Mouse (Mus musculus) forebrain, embryonic 12.5 days (tissue): ENCODE measurements around the gene Disp2. TPM values are rescaled to one million over a fixed set of nuclear protein-coding genes. Genes with fewer than 3 reads are reported as not detected.

Experiments
- ATAC-seq: fragments of 200-750 bp; cut with Nextera tagmentation; 2 replicates; pipeline ENCODE4 v1.8.0; 2017; ENCODE audit warnings: moderate TSS enrichment; ENCODE audit not compliant: low FRiP score
- H3K27ac ChIP-seq: fragments of 300-500 bp; sonication (generic); 2 replicates; pipeline ENCODE4 v1.5.1; 2016; ENCODE audit warnings: mild to moderate bottlenecking
- H3K27me3 ChIP-seq: fragments of 300-500 bp; sonication (generic); 2 replicates; pipeline ENCODE4 v1.6.1; 2016; ENCODE audit warnings: mild to moderate bottlenecking
- H3K36me3 ChIP-seq: fragments of 300-500 bp; sonication (generic); replicated peaks from 2 replicates; pipeline ENCODE4 v1.6.1; 2016; ENCODE audit warnings: mild to moderate bottlenecking
- H3K4me1 ChIP-seq: fragments of 300-500 bp; sonication (generic); 2 replicates; pipeline ENCODE4 v1.6.1; 2016
- H3K4me2 ChIP-seq: fragments of 300-500 bp; sonication (generic); 2 replicates; pipeline ENCODE4 v1.6.1; 2016; ENCODE audit warnings: mild to moderate bottlenecking, moderate library complexity
- H3K4me3 ChIP-seq: fragments of 300-500 bp; sonication (generic); replicated peaks from 2 replicates; pipeline ENCODE4 v1.5.1; 2016; ENCODE audit warnings: mild to moderate bottlenecking
- H3K9ac ChIP-seq: fragments of 300-500 bp; sonication (generic); 2 replicates; pipeline ENCODE4 v1.6.1; 2016; ENCODE audit warnings: mild to moderate bottlenecking
- H3K9me3 ChIP-seq: fragments of 300-500 bp; sonication (generic); 2 replicates; pipeline ENCODE4 v1.6.1; 2016
- WGBS: fragments of 180-500 bp; shearing (Covaris S2); methylation state at CpG from one replicate; pipeline ENCODE4 v1.1.7; 2016; 5-methylcytosine and 5-hydroxymethylcytosine counted together
- polyA plus RNA-seq: library from polyadenylated mRNA; unstranded; fragments of >200 nt; fragmentation: Nextera tagmentation; extraction: Ambion mirVana; gene quantifications from 2 replicates; pipeline ENCODE4 v1.2.1, GENCODE M21; 2016

The Disp2 gene
- polyA plus RNA-seq, 1 experiment from 2014 or later = 11.5 TPM

- Histone ChIP-seq H3K4me1 (peaks cover 19% of the 10 kb centered on the region), H3K9me3 (no peaks in the 10 kb centered on the region), H3K4me2 (no peak overlapping the region), H3K27ac (peak overlapping the region; percentile 27; the same call in 1 of the 2 replicates), H3K4me3 (no peak overlapping the region), H3K36me3 (no peaks in the 10 kb centered on the region), H3K27me3 (peaks cover 12% of the 10 kb centered on the region; the same call in 1 of the 2 replicates), H3K9ac (no peak overlapping the region)
- 70% methylated on average over 2 of the region's 2 CpGs for WGBS
- no peak for ATAC-seq
Measured at GRCm38 (mm10) chr2:118776295-118776694, 3.2 kb upstream of the Disp2 start.

- H3K36me3 ChIP-seq = no peaks in the 10 kb centered on the region
- WGBS = 79% methylated on average over 4 of the region's 4 CpGs
- no peaks in the 10 kb centered on the region for H3K9me3 ChIP-seq
- H3K27ac ChIP-seq = no peak overlapping the region
- ATAC-seq = no peak
- H3K4me3 ChIP-seq = no peak overlapping the region
- peaks cover 19% of the 10 kb centered on the region for H3K4me1 ChIP-seq
- H3K4me2 ChIP-seq = no peak overlapping the region
- H3K9ac ChIP-seq = no peak overlapping the region
- peaks cover 16% of the 10 kb centered on the region; the same call in 1 of the 2 replicates for H3K27me3 ChIP-seq
Measured at GRCm38 (mm10) chr2:118778418-118778817, 1.1 kb upstream of the Disp2 start.

- peaks cover 19% of the 10 kb centered on the region for H3K4me1 ChIP-seq
- WGBS = 4% methylated on average over 10 of the region's 10 CpGs
- peak overlapping the region; percentile 49; the same call in 1 of the 2 replicates for H3K9ac ChIP-seq
- peak; percentile 51 for ATAC-seq
- peak overlapping the region; percentile 50; the same call in 1 of the 2 replicates for H3K27ac ChIP-seq
- no peaks in the 10 kb centered on the region for H3K36me3 ChIP-seq
- H3K9me3 ChIP-seq = no peaks in the 10 kb centered on the region
- H3K4me2 ChIP-seq = peak overlapping the region; percentile 64
- H3K4me3 ChIP-seq = peak overlapping the region; percentile 42
- peaks cover 16% of the 10 kb centered on the region; the same call in 1 of the 2 replicates for H3K27me3 ChIP-seq
Measured at GRCm38 (mm10) chr2:118779065-118779464, 454 bp upstream of the Disp2 start.

DNA sequence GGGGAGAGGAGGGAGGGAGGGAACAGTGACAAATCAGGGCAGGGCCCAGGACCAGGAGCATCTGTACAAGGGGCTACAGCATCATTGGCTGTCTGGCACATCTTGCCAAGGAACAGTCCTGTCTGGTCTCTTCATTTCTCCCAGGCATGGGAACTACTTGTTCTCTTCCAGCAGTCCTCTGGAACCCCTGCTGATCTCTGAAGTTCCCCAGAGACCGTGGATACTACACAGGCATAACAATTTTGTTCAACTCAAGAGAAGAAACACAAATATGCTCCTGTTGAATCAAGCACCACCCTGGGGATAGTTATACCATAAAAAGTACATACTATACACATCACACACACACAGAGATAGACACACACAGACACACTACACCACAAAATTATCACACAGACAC is 1.6 kb downstream of the Disp2 start:
- H3K27me3 ChIP-seq = peaks cover 13% of the 10 kb centered on the region; the same call in 1 of the 2 replicates
- no peak overlapping the region for H3K4me3 ChIP-seq
- no peaks in the 10 kb centered on the region for H3K9me3 ChIP-seq
- H3K4me1 ChIP-seq = peaks cover 17% of the 10 kb centered on the region
- H3K27ac ChIP-seq = no peak overlapping the region
- no peak overlapping the region for H3K9ac ChIP-seq
- no peaks in the 10 kb centered on the region for H3K36me3 ChIP-seq
- ATAC-seq = no peak
- 0 out of 2 replicates have a peak overlapping the region, but pooled peaks have one; percentile 64 for H3K4me2 ChIP-seq
- 50% methylated on average over 1 of the region's 1 CpGs for WGBS

- Histone ChIP-seq H3K4me3 (no peak overlapping the region), H3K9me3 (no peaks in the 10 kb centered on the region), H3K4me2 (no peak overlapping the region), H3K4me1 (peaks cover 16% of the 10 kb centered on the region), H3K27me3 (peaks cover 19% of the 10 kb centered on the region; the same call in 1 of the 2 replicates), H3K27ac (no peak overlapping the region), H3K9ac (no peak overlapping the region), H3K36me3 (0 out of 2 replicates have a peak, but pooled peaks cover 1% of the 10 kb centered on the region)
- WGBS = 78% methylated on average over 4 of the region's 4 CpGs
- ATAC-seq = no peak
Measured at GRCm38 (mm10) chr2:118782303-118782702, 2.8 kb downstream of the Disp2 start.

DNA sequence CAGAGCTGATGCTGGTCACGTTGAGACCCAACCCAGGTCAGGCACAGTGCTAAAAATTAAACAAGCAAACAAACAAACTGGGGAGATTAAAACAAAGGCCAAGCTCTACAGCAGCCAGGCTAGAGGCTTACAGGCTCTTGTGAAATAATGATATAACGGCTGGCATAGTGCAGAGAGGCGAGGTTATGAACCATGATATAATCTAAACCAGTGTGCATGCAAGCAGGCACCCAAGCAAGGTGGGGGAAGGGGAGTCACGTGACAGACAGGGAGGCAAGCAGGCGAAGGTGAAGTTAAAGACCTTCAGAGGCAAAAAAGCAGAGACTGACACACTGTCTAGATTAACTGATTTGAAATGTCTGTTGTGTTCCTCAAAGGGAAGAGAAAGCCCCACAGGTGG is 3.6 kb downstream of the Disp2 start:
- no peak for ATAC-seq
- no peaks in the 10 kb centered on the region for H3K9me3 ChIP-seq
- H3K27me3 ChIP-seq = peaks cover 20% of the 10 kb centered on the region; the same call in 1 of the 2 replicates
- 0 out of 2 replicates have a peak, but pooled peaks cover 4% of the 10 kb centered on the region for H3K36me3 ChIP-seq
- H3K9ac ChIP-seq = no peak overlapping the region
- H3K27ac ChIP-seq = no peak overlapping the region
- H3K4me1 ChIP-seq = peaks cover 16% of the 10 kb centered on the region
- no peak overlapping the region for H3K4me3 ChIP-seq
- no peak overlapping the region for H3K4me2 ChIP-seq
- WGBS = 72% methylated on average over 5 of the region's 5 CpGs

DNA sequence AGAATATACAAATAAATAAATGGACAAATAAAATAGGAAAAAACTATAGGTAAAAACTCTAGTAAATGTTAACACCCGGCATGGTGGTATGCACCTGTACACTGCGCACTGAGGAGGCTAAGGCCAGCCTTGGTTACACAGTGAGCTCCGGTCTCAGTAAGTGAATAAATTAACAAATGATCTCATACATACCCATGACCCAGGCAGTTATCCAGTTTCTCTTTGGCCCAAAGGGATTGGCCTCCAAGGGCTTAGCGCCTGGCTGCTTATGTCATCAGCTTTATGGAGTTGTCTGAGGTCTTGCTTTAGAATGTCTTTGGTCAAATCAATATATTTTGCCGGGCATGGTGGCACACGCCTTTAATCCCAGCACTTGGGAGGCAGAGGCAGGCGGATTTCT is 4.1 kb downstream of the Disp2 start:
- WGBS = 91% methylated on average over 7 of the region's 7 CpGs
- Histone ChIP-seq H3K9me3 (no peaks in the 10 kb centered on the region), H3K4me2 (no peak overlapping the region), H3K36me3 (0 out of 2 replicates have a peak, but pooled peaks cover 4% of the 10 kb centered on the region), H3K27ac (no peak overlapping the region), H3K4me3 (no peak overlapping the region), H3K9ac (no peak overlapping the region), H3K4me1 (peaks cover 16% of the 10 kb centered on the region), H3K27me3 (peaks cover 20% of the 10 kb centered on the region; the same call in 1 of the 2 replicates)
- no peak for ATAC-seq

DNA sequence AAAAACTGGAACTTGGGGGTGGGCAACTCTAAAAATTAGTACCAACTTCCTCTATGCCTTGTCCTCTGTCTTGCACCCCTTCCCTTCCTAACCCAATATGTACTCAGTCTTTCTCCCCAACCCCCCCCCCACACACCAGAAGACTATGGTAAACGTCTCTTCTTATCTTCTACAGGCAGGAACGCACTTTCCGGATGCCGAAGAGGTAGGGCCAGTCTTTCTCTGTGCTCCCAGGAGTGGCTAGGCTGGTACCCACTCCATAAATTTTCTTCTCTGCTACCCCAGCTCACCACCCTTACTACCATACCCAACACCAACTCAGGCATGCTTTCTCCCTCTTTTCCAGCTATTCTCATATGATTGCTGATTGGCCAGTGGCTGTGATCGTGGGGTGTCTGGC is 7.0 kb downstream of the Disp2 start:
- Histone ChIP-seq H3K9me3 (no peaks in the 10 kb centered on the region), H3K4me2 (no peak overlapping the region), H3K27ac (no peak overlapping the region), H3K4me3 (no peak overlapping the region), H3K9ac (no peak overlapping the region), H3K27me3 (peaks cover 32% of the 10 kb centered on the region; the same call in 1 of the 2 replicates), H3K36me3 (peaks cover 4% of the 10 kb centered on the region; the same call in 1 of the 2 replicates), H3K4me1 (peaks cover 11% of the 10 kb centered on the region)
- no peak for ATAC-seq
- 88% methylated on average over 5 of the region's 5 CpGs for WGBS

GRCm38 (mm10) chr2:118789501-118789900 is 10.0 kb downstream of the Disp2 start:
- Histone ChIP-seq H3K9ac (no peak overlapping the region), H3K4me1 (peaks cover 11% of the 10 kb centered on the region), H3K4me2 (no peak overlapping the region), H3K36me3 (peaks cover 4% of the 10 kb centered on the region; the same call in 1 of the 2 replicates), H3K4me3 (no peak overlapping the region), H3K9me3 (no peaks in the 10 kb centered on the region), H3K27me3 (peaks cover 41% of the 10 kb centered on the region), H3K27ac (no peak overlapping the region)
- WGBS = 94% methylated on average over 11 of the region's 11 CpGs
- ATAC-seq = no peak

DNA sequence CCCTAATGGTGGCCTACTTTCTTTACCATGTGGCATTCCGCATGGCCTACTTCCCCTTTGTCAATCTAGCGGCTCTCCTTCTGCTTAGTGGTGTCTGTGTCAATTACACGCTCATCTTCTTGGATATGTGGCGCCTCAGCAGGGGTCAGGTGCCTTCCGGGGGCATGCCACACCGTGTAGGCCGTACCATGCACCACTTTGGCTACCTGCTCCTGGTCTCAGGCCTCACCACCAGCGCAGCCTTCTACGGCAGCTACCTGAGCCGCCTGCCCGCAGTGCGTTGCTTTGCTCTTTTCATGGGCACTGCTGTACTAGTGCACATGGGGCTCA is 10.7 kb downstream of the Disp2 start:
- Histone ChIP-seq H3K9me3 (no peaks in the 10 kb centered on the region), H3K36me3 (peaks cover 4% of the 10 kb centered on the region; the same call in 1 of the 2 replicates), H3K27ac (peak overlapping the region; percentile 36; the same call in 1 of the 2 replicates), H3K9ac (no peak overlapping the region), H3K4me1 (peaks cover 11% of the 10 kb centered on the region), H3K4me3 (peak overlapping the region; percentile 5; the same call in 1 of the 2 replicates), H3K4me2 (peak overlapping the region; percentile 41), H3K27me3 (peaks cover 41% of the 10 kb centered on the region)
- 60% methylated on average over 12 of the region's 12 CpGs for WGBS
- ATAC-seq = peak; percentile 65; the same call in 1 of the 2 replicates

DNA sequence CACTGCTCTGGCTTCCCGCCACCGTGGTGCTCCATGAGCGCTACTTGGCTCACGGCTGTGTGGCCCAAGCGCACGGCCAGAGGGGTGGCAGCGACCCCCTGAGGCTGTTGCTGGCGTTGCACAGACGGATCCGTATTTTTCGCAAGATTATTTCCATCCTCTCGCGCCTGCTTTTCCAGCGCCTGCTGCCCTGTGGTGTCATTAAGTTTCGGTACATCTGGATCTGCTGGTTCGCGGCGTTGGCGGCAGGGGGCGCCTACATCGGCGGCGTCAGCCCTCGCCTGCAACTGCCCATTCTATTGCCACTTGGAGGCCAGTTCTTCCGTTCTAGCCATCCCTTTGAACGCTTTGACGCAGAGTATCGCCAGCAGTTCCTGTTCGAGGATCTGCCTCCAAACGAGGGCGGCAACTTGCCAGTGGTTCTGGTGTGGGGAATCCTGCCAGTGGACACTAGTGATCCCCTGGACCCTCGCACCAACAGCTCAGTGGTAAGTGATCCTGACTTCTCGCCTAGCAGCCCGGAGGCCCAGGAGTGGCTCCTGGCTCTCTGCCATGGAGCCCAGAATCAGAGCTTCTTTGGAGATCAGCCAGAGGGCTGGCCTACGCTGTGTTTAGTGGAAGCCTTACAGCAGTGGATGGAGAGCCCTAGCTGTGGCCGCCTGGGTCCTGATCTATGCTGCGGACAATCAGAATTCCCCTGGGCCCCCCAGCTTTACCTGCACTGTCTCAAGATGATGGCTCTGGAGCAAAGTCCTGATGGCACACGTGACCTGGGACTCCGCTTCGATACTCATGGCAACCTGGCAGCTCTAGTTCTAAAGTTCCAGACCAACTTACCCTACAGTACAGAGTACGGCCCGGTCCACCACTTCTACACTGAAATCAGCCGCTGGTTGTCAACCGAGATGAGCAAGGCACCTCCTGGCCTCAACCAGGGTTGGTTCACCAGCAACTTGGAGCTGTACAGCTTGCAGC is 11.3 kb downstream of the Disp2 start:
- peak overlapping the region; percentile 12; the same call in 1 of the 2 replicates for H3K9ac ChIP-seq
- peaks cover 11% of the 10 kb centered on the region for H3K4me1 ChIP-seq
- peak overlapping the region; percentile 36; the same call in 1 of the 2 replicates for H3K27ac ChIP-seq
- H3K27me3 ChIP-seq = peaks cover 41% of the 10 kb centered on the region
- H3K36me3 ChIP-seq = peaks cover 4% of the 10 kb centered on the region; the same call in 1 of the 2 replicates
- H3K4me3 ChIP-seq = peak overlapping the region; percentile 5
- WGBS = 28% methylated on average over 44 of the region's 44 CpGs
- no peaks in the 10 kb centered on the region for H3K9me3 ChIP-seq
- peak overlapping the region; percentile 41 for H3K4me2 ChIP-seq
- peak; percentile 51; the same call in 1 of the 2 replicates for ATAC-seq

DNA sequence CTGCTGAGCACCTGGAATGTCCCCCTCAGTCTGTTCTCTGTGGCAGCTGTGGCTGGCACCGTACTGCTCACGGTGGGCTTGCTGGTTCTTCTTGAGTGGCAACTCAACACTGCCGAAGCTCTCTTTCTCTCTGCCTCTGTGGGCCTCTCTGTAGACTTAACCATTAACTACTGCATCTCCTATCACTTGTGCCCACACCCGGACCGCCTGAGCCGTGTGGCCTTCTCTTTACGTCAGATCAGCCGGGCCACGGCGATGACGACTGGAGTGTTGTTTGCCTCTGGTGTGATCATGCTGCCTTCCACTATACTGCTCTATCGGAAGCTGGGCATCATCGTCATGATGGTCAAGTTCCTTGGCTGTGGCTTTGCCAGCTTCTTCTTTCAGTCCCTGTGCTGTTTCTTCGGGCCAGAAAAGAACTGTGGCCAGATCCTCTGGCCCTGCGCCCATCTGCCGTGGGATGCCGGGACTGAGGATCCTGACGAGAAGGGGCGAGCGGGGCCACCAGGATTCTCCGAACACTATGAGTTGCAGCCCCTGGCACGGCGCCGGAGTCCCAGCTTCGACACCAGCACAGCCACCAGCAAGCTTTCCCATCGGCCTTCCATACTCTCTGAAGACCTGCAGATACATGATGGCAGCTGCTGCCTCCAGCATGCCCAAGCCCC is 12.2 kb downstream of the Disp2 start:
- Histone ChIP-seq H3K27me3 (peaks cover 35% of the 10 kb centered on the region), H3K9me3 (no peaks in the 10 kb centered on the region), H3K9ac (no peak overlapping the region), H3K36me3 (peaks cover 4% of the 10 kb centered on the region; the same call in 1 of the 2 replicates), H3K27ac (no peak overlapping the region), H3K4me3 (no peak overlapping the region), H3K4me1 (peaks cover 11% of the 10 kb centered on the region), H3K4me2 (no peak overlapping the region)
- WGBS = 97% methylated on average over 26 of the region's 26 CpGs
- ATAC-seq = no peak
